ENCODE assay signal across 24 mouse cellular contexts in genomic region chr13:76585447-76585846, GRCm38 (mm10).
"Had no signal": no experiment of that assay in that cellular context is flagged by ENCODE, and none has a peak within 500 bp of the region (broad histone marks: within the 10 kb centered on the region; RNA-seq: fewer than 3 reads in every experiment).

No protein-coding gene starts in this region.

- ATAC-seq: hindbrain, postnatal 0 days; intestine, embryonic 16.5 days had no signal

- H3K27ac ChIP-seq: heart, adult 2 months; heart, embryonic 13.5 days; heart, embryonic 15.5 days; hindbrain, embryonic 13.5 days; hindbrain, embryonic 15.5 days; hindbrain, postnatal 0 days; layer of hippocampus, adult 2 months; left cerebral cortex, adult 2 months; limb, embryonic 10.5 days; limb, embryonic 12.5 days had no signal

- H3K27me3 ChIP-seq: heart, embryonic 13.5 days; heart, embryonic 15.5 days; hindbrain, embryonic 13.5 days; hindbrain, embryonic 15.5 days; limb, embryonic 12.5 days had no signal

- H3K4me3 ChIP-seq: heart, adult 2 months; heart, embryonic 13.5 days; heart, embryonic 15.5 days; hindbrain, embryonic 13.5 days; hindbrain, embryonic 15.5 days; layer of hippocampus, adult 2 months; left cerebral cortex, adult 2 months; limb, embryonic 10.5 days; limb, embryonic 12.5 days had no signal

- H3K36me3 ChIP-seq: heart, embryonic 13.5 days; heart, embryonic 15.5 days; hindbrain, embryonic 13.5 days; hindbrain, embryonic 15.5 days; limb, embryonic 10.5 days; limb, embryonic 12.5 days had no signal

- H3K4me1 ChIP-seq: heart, embryonic 13.5 days; heart, embryonic 15.5 days; hindbrain, embryonic 13.5 days; hindbrain, embryonic 15.5 days; limb, embryonic 10.5 days; limb, embryonic 12.5 days had no signal

- H3K9ac ChIP-seq: heart, embryonic 13.5 days; heart, embryonic 15.5 days; hindbrain, embryonic 13.5 days; hindbrain, embryonic 15.5 days; limb, embryonic 12.5 days had no signal

- DNase-seq: gastrocnemius, postnatal 14 days; gastrocnemius, postnatal 36 days; heart, adult 11 months; heart, adult 2 months; heart, postnatal 14 days; heart, postnatal 36 days; kidney, adult 11 months; kidney, adult 2 months; kidney, adult 9 months; kidney, postnatal 10 days; kidney, postnatal 25 days; kidney, postnatal 4 days; liver had no signal

- H3K9me3 ChIP-seq: heart, embryonic 13.5 days; heart, embryonic 15.5 days; hindbrain, embryonic 13.5 days; hindbrain, embryonic 15.5 days; limb, embryonic 10.5 days; limb, embryonic 12.5 days had no signal

- H3K4me2 ChIP-seq: heart, embryonic 11.5 days; heart, embryonic 13.5 days; heart, embryonic 15.5 days; hindbrain, embryonic 13.5 days; hindbrain, embryonic 15.5 days; limb, embryonic 12.5 days had no signal
